Mouse (Mus musculus) liver, embryonic 16.5 days (tissue): ENCODE measurements at regions not wholly inside any gene's neighbourhood (a gene's known extent, or its start where the extent isn't known, plus 50 kb on each side); places are given as distances from the start of the nearest gene placed in this dataset.

Source experiments
- ATAC-seq: fragments of 200-750 bp; cut with Nextera tagmentation; 2 replicates; pipeline ENCODE4 v1.8.0; 2017; ENCODE audit warnings: low read depth, mild to moderate bottlenecking, moderate number of reproducible peaks, moderate library complexity
- H3K27ac ChIP-seq: fragments of 300-500 bp; sonication (generic); 2 replicates; pipeline ENCODE4 v1.5.1; 2014; ENCODE audit warnings: mild to moderate bottlenecking, low read length
- H3K27me3 ChIP-seq: fragments of 300-500 bp; sonication (generic); 2 replicates; pipeline ENCODE4 v1.6.1; 2014; ENCODE audit warnings: low read depth, low read length, mixed read lengths; ENCODE audit not compliant: control insufficient read depth, insufficient read depth
- H3K36me3 ChIP-seq: fragments of 300-500 bp; sonication (generic); 2 replicates; pipeline ENCODE4 v1.6.1; 2014; ENCODE audit warnings: mild to moderate bottlenecking; ENCODE audit not compliant: control insufficient read depth, insufficient read depth
- H3K4me1 ChIP-seq: fragments of 300-500 bp; sonication (generic); 2 replicates; pipeline ENCODE4 v1.6.1; 2014; ENCODE audit warnings: low read depth, low read length, mixed read lengths; ENCODE audit not compliant: control insufficient read depth
- H3K4me2 ChIP-seq: fragments of 300-500 bp; sonication (generic); 2 replicates; pipeline ENCODE4 v1.6.1; 2014; ENCODE audit warnings: low read depth, low read length, mixed read lengths
- H3K4me3 ChIP-seq: fragments of 300-500 bp; sonication (generic); 2 replicates; pipeline ENCODE4 v1.5.1; 2014; ENCODE audit warnings: low read depth, mild to moderate bottlenecking, low read length
- H3K9ac ChIP-seq: fragments of 300-500 bp; sonication (generic); 2 replicates; pipeline ENCODE4 v1.6.1; 2014; ENCODE audit warnings: low read depth, low read length
- H3K9me3 ChIP-seq: fragments of 300-500 bp; sonication (generic); replicated peaks from 2 replicates; pipeline ENCODE4 v1.6.1; 2016; ENCODE audit warnings: low read length; ENCODE audit not compliant: control insufficient read depth
- WGBS: fragments of 180-500 bp; shearing (Covaris S2); extraction: QIAGEN DNeasy Blood & Tissue Kit; methylation state at CpG from one replicate; pipeline ENCODE4 v1.1.7; 2014; ENCODE audit not compliant: insufficient replicate concordance; 5-methylcytosine and 5-hydroxymethylcytosine counted together

DNA sequence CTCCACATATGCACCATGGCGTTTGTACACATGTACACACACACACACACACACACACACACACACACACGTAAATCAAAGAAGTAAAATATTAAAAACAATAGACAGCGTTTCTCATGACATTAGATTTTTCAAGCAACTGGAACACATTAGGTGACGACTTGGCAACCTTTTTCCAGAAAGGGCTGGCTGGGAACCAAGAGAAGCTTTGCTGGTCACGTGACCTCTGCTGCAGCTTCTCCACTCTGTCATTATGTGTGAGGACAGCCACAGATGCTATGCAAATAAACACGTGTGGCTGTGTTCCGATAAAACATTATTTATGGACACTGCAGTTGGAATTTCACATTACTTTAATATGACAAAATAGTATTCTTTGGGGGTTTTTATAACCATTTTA is 124.3 kb downstream of the Slc38a6 start:
- Histone ChIP-seq H3K9me3 (no peaks in the 10 kb centered on the region), H3K4me2 (no peak overlapping the region), H3K9ac (no peak overlapping the region), H3K27me3 (no peaks in the 10 kb centered on the region), H3K4me1 (no peaks in the 10 kb centered on the region), H3K36me3 (no peaks in the 10 kb centered on the region), H3K4me3 (no peak overlapping the region), H3K27ac (no peak overlapping the region)
- no peak for ATAC-seq
- 62% methylated on average over 7 of the region's 7 CpGs for WGBS

DNA sequence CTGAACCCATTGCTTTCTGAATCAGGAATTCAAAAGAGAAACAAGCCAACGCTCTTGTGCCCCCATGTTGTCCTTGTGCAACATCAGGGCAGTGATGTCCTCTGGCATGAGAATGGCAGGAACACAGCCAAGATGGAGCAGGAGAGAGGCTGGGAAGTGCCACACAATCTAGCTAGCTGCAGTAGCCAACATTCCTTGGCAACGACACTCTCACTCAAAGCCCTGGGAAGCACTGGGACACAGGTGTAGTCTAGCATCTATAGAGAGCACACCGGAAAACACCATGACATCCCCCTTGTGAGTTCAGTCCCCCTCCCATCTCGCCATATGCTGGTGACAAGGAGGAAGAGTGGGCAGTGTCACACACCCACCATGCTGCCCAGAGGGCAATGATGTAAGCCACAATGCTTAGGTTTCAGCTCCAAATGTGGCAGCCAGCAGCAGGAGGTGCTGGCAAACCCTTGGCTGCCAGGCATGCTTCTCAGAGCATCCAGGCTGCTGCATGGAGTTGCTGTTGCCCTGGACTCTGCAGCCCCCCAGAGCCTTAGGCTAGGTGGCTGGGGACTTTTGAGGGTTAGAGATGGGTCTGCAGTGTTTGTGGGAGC is 123.0 kb downstream of the Slc38a6 start:
- ATAC-seq, result no peak
- no peak overlapping the region for H3K27ac ChIP-seq
- H3K36me3 ChIP-seq, result no peaks in the 10 kb centered on the region
- H3K9ac ChIP-seq, result no peak overlapping the region
- WGBS, result 70% methylated on average over 4 of the region's 4 CpGs
- H3K4me3 ChIP-seq, result no peak overlapping the region
- no peaks in the 10 kb centered on the region for H3K9me3 ChIP-seq
- H3K27me3 ChIP-seq, result no peaks in the 10 kb centered on the region
- no peaks in the 10 kb centered on the region for H3K4me1 ChIP-seq
- no peak overlapping the region for H3K4me2 ChIP-seq

DNA sequence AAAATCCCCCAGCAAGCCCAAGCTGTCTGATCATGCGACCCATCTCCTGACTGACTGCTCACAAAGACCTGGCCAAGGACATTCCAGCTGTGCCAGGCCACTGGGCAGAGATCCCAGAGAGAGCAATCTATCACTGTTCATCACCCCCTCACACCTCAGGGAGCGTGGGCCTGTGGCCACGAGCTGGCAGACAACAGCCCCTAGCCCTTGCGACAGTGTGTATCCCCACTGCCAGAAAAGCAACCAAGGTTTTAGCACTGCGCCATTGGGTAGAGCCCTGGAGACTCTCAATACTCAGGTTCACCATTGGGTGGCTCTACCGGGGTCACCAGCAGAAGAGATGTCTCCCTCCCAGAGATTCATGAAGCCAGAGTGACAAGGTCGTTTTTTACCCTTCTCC is 122.0 kb downstream of the Slc38a6 start:
- H3K27ac ChIP-seq, result no peak overlapping the region
- 60% methylated on average over 7 of the region's 7 CpGs for WGBS
- no peak for ATAC-seq

DNA sequence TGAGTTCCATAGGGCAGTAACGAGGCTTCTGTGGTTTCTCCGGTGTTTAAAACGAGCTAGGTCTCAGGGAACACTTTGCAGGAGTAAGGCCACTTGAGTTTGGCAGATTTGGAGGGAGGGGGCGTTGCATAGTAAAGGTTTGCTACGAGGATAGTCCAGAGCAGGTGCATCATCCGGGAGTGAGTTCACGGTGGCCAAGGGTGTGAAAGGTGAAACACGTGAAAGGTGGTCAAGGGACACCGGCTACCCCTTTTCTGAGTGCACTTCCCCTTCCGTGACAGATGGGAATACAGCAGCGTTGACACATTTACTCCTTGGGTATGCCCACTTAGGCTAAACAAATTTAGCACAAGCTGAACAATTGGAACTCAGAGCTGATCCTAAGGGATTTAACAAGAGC is 121.6 kb downstream of the Slc38a6 start:
- Histone ChIP-seq H3K36me3 (no peaks in the 10 kb centered on the region), H3K4me1 (no peaks in the 10 kb centered on the region), H3K27me3 (no peaks in the 10 kb centered on the region), H3K9ac (no peak overlapping the region), H3K9me3 (no peaks in the 10 kb centered on the region), H3K4me2 (no peak overlapping the region), H3K27ac (no peak overlapping the region), H3K4me3 (no peak overlapping the region)
- WGBS, result 57% methylated on average over 11 of the region's 11 CpGs
- no peak for ATAC-seq

More for the DNA sequence above, 122.0 kb downstream of the Slc38a6 start:
- Histone ChIP-seq H3K9ac (no peak overlapping the region), H3K27me3 (no peaks in the 10 kb centered on the region), H3K4me1 (no peaks in the 10 kb centered on the region), H3K4me3 (no peak overlapping the region), H3K4me2 (no peak overlapping the region), H3K9me3 (no peaks in the 10 kb centered on the region), H3K36me3 (no peaks in the 10 kb centered on the region)

DNA sequence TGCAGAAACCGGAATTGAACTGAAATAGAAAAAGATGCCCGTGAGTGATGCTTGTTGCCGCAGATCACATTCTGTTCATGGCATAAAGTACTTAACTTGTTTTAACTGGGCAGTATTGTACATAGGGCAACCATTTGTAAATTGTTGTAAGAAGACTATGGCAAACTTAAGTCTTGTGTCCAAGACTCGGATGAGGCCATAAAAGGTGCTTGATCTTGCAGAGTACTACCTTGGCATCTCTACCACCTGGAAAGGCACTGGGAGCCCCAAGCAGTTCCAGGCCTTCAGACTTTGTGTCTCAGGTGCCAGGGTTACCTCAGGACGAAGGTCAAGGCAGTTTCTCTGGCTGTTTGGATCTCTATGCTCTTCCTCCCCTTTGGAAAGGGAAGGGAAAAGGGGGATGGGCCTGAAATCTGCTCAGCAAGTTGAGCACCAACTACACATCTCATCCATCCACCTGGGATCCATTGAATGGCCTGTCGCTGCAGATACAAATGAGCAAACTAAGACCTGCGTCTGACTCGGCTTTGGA is 120.0 kb downstream of the Slc38a6 start:
- no peak overlapping the region for H3K4me2 ChIP-seq
- H3K9me3 ChIP-seq, result no peaks in the 10 kb centered on the region
- H3K27ac ChIP-seq, result no peak overlapping the region
- H3K36me3 ChIP-seq, result no peaks in the 10 kb centered on the region
- no peak for ATAC-seq
- 65% methylated on average over 8 of the region's 8 CpGs for WGBS
- no peaks in the 10 kb centered on the region for H3K4me1 ChIP-seq
- H3K9ac ChIP-seq, result no peak overlapping the region
- no peak overlapping the region for H3K4me3 ChIP-seq
- no peaks in the 10 kb centered on the region for H3K27me3 ChIP-seq

DNA sequence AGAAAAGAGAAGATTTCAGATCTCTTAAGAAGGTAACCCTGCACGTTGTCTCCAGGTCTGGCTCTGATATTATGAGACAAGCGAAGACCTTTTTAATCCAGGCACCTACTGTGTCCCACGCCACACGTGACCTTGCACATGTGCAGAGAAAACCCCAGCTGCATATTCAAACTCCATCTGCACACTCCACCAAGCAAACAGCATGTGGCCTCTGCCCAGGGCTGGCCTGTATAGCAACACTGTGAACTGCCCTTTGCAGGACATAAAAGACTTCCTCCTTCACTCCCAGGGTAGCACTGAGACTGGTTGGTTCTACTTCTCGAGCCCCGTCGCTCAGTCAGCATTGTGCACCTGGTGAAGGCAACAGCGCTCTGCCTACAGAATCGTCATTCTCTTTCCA is 119.0 kb downstream of the Slc38a6 start:
- Histone ChIP-seq H3K27ac (no peak overlapping the region), H3K4me2 (no peak overlapping the region), H3K36me3 (no peaks in the 10 kb centered on the region), H3K4me3 (no peak overlapping the region), H3K9me3 (no peaks in the 10 kb centered on the region), H3K4me1 (no peaks in the 10 kb centered on the region), H3K27me3 (no peaks in the 10 kb centered on the region), H3K9ac (no peak overlapping the region)
- no peak for ATAC-seq
- 66% methylated on average over 9 of the region's 9 CpGs for WGBS

DNA sequence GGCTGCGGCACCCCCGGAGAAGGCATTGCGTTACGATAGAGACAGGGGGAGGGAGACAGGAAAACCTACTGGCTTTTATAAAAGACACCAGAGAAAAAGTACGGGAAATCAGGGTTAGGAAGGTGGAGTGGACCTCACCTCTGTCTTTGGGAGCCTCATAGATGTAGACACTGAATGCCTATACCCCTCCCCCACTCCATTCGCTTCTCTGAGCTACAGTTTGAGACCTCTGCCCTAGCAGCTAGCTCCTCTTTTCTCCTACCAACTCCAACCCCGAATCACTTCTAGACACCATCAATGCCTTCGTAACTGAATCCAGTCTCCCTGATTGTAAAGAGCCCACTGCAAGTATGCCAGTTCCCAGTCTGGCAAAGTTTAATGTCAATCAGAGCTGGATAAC is 118.5 kb downstream of the Slc38a6 start:
- Histone ChIP-seq H3K4me2 (no peak overlapping the region), H3K27ac (no peak overlapping the region), H3K4me3 (no peak overlapping the region), H3K36me3 (no peaks in the 10 kb centered on the region), H3K9me3 (no peaks in the 10 kb centered on the region), H3K4me1 (no peaks in the 10 kb centered on the region), H3K9ac (no peak overlapping the region), H3K27me3 (no peaks in the 10 kb centered on the region)
- WGBS, result 64% methylated on average over 8 of the region's 8 CpGs
- no peak for ATAC-seq

DNA sequence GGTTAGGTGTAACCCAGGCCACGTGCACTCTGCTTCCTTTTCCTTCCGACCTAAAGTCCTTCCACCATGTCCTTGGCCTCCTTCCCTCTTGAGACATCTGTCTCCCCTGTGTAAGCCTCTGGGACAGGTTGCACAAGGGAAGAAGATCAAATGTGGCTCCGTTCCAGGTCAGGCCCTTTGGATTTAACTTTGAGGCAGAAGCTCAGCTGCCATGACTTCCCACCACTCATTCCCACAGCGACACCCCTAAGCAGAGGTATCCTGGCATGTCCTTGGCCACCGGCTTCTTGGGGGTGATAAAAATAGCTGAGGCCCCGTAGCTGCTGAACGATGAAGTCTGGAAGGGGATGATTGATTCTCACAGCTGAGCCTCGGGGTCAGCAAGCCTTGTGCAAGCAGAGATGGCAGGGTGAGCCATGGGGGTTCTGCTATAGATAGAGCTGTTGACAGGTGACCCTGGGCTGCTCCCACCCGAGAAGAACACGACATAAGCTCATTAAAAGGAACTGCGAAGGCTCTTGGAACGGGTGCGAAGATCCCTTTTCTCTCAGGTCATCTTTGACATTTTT is 117.4 kb downstream of the Slc38a6 start:
- ATAC-seq, result no peak

More for the DNA sequence above, 117.4 kb downstream of the Slc38a6 start:
- Histone ChIP-seq H3K4me3 (no peak overlapping the region), H3K9me3 (no peaks in the 10 kb centered on the region), H3K36me3 (no peaks in the 10 kb centered on the region), H3K4me1 (no peaks in the 10 kb centered on the region), H3K4me2 (no peak overlapping the region), H3K27ac (no peak overlapping the region), H3K9ac (no peak overlapping the region), H3K27me3 (no peaks in the 10 kb centered on the region)
- 53% methylated on average over 13 of the region's 13 CpGs for WGBS
